Mouse (Mus musculus) layer of hippocampus, adult 2 months (tissue): ENCODE measurements around the gene Dusp8. TPM values are rescaled to one million over a fixed set of nuclear protein-coding genes. Genes with fewer than 3 reads are reported as not detected.
A peak's percentile ranks its signal among the peaks of the same experiment; 100 is the strongest.

Source experiments
- DNase-seq, 2 experiments: peaks; one replicate each; pipeline ENCODE4 v3.0.0; 2022; ENCODE audit warnings: low spot score in 2 of 2
- H3K27ac ChIP-seq: fragments of 200-600 bp; 2 replicates; pipeline ENCODE4 v1.8.1; 2022
- H3K4me3 ChIP-seq: fragments of 200-600 bp; 2 replicates; pipeline ENCODE4 v1.8.1; 2022; ENCODE audit warnings: mild to moderate bottlenecking
- CTCF ChIP-seq: fragments of 200-600 bp; conservative IDR thresholded peaks from 2 replicates; pipeline ENCODE4 v1.8.1; 2022; ENCODE audit warnings: antibody characterized with exemption, mild to moderate bottlenecking, moderate library complexity
- total RNA-seq, 2 experiments: library from RNA; stranded (reverse); gene quantifications; 2 replicates each; pipeline ENCODE4 v1.2.3; 2021

Dusp8 gene
- total RNA-seq, 2 experiments from 2014 or later = 126 to 127 TPM

- H3K27ac ChIP-seq = no peak overlapping the region
- no peak for TF ChIP-seq CTCF
- no peak for DNase-seq
- H3K4me3 ChIP-seq = no peak overlapping the region
Measured at GRCm38 (mm10) chr7:142059024-142059423, 36.6 kb downstream of the Dusp8 start.

GRCm38 (mm10) chr7:142057121-142057520 lies 38.5 kb downstream of the Dusp8 start:
- TF ChIP-seq CTCF = no peak
- no peak for DNase-seq
- no peak overlapping the region for H3K27ac ChIP-seq
- H3K4me3 ChIP-seq = no peak overlapping the region

GRCm38 (mm10) chr7:142056601-142057061 lies 39.0 kb downstream of the Dusp8 start:
- Histone ChIP-seq H3K4me3 (no peak overlapping the region), H3K27ac (0 out of 2 replicates have a peak overlapping the region, but pooled peaks have one; percentile 18)
- DNase-seq = no peak
- TF ChIP-seq CTCF = no peak

- DNase-seq = no peak
- no peak overlapping the region for H3K27ac ChIP-seq
Measured at GRCm38 (mm10) chr7:142055431-142055830, 40.2 kb downstream of the Dusp8 start.

GRCm38 (mm10) chr7:142050536-142050935 lies 45.1 kb downstream of the Dusp8 start:
- H3K4me3 ChIP-seq = no peak overlapping the region
- no peak for TF ChIP-seq CTCF
- no peak for DNase-seq
- H3K27ac ChIP-seq = no peak overlapping the region

More at GRCm38 (mm10) chr7:142055431-142055830, 40.2 kb downstream of the Dusp8 start:
- no peak overlapping the region for H3K4me3 ChIP-seq
- TF ChIP-seq CTCF = no peak

GRCm38 (mm10) chr7:142045932-142046331 lies 49.7 kb downstream of the Dusp8 start:
- Histone ChIP-seq H3K4me3 (no peak overlapping the region), H3K27ac (no peak overlapping the region)
- no peak for TF ChIP-seq CTCF
- no peak for DNase-seq

- no peak for DNase-seq
- no peak for TF ChIP-seq CTCF
- no peak overlapping the region for H3K4me3 ChIP-seq
- no peak overlapping the region for H3K27ac ChIP-seq
Measured at GRCm38 (mm10) chr7:142045344-142045743, 50.3 kb downstream of the Dusp8 start.

GRCm38 (mm10) chr7:142040756-142041155 lies 54.9 kb downstream of the Dusp8 start:
- TF ChIP-seq CTCF = no peak
- Histone ChIP-seq H3K27ac (no peak overlapping the region), H3K4me3 (no peak overlapping the region)
- no peak for DNase-seq

GRCm38 (mm10) chr7:142037553-142038170 lies 58.0 kb downstream of the Dusp8 start:
- peak overlapping the region; percentile 18; the same call in 1 of the 2 replicates for H3K27ac ChIP-seq
- peak; percentile 11 to 51 for DNase-seq
- H3K4me3 ChIP-seq = no peak overlapping the region
- TF ChIP-seq CTCF = peak; percentile 90

GRCm38 (mm10) chr7:142035048-142035811 lies 60.4 kb downstream of the Dusp8 start:
- no peak for TF ChIP-seq CTCF
- Histone ChIP-seq H3K27ac (no peak overlapping the region), H3K4me3 (no peak overlapping the region)
- no peak for DNase-seq

GRCm38 (mm10) chr7:142034198-142034597 lies 61.4 kb downstream of the Dusp8 start:
- H3K4me3 ChIP-seq = no peak overlapping the region
- no peak for TF ChIP-seq CTCF
- DNase-seq = no peak
- H3K27ac ChIP-seq = no peak overlapping the region

- no peak for TF ChIP-seq CTCF
- no peak for DNase-seq
- Histone ChIP-seq H3K4me3 (no peak overlapping the region), H3K27ac (no peak overlapping the region)
Measured at GRCm38 (mm10) chr7:142030073-142030472, 65.6 kb downstream of the Dusp8 start.

Other genes starting within 250 kb of the Dusp8 start
- gene Tollip, start 177.3 kb downstream of the Dusp8 start, total RNA-seq = 100 to 1,000 TPM; 112 to 123 TPM
- 100 to 1,000 TPM; 175 to 181 TPM for gene Brsk2, start 146.1 kb downstream of the Dusp8 start, total RNA-seq
- 10 to 100 TPM; 29.0 to 29.3 TPM for gene Mob2, start 34.8 kb downstream of the Dusp8 start, total RNA-seq
- not detected for gene Gm45618, start 24.9 kb upstream of the Dusp8 start, total RNA-seq
- not detected for gene Gm39115, start 40.2 kb upstream of the Dusp8 start, total RNA-seq
- not detected for gene Gm45337, start 48.8 kb upstream of the Dusp8 start, total RNA-seq
- gene Gm29735, start 61.3 kb upstream of the Dusp8 start, total RNA-seq = not detected
- not detected for gene Gm4553, start 69.9 kb upstream of the Dusp8 start, total RNA-seq
- not detected for gene Krtap5-2, start 80.2 kb upstream of the Dusp8 start, total RNA-seq
- gene Gm10153, start 94.5 kb upstream of the Dusp8 start, total RNA-seq = not detected
- not detected for gene Krtap5-3, start 105.5 kb upstream of the Dusp8 start, total RNA-seq
- not detected for gene Gm7579, start 116.0 kb upstream of the Dusp8 start, total RNA-seq
- not detected for gene Krtap5-5, start 134.1 kb upstream of the Dusp8 start, total RNA-seq
- gene Gm40460, start 145.2 kb upstream of the Dusp8 start, total RNA-seq = not detected
- gene Gm2431, start 162.5 kb upstream of the Dusp8 start, total RNA-seq = not detected
- gene Gm4559, start 178.5 kb upstream of the Dusp8 start, total RNA-seq = not detected
- not detected for gene Krtap5-1, start 201.3 kb upstream of the Dusp8 start, total RNA-seq
- not detected for gene Krtap5-4, start 207.7 kb upstream of the Dusp8 start, total RNA-seq